Mouse (Mus musculus): ENCODE results near the gene Mia3.

DNA sequence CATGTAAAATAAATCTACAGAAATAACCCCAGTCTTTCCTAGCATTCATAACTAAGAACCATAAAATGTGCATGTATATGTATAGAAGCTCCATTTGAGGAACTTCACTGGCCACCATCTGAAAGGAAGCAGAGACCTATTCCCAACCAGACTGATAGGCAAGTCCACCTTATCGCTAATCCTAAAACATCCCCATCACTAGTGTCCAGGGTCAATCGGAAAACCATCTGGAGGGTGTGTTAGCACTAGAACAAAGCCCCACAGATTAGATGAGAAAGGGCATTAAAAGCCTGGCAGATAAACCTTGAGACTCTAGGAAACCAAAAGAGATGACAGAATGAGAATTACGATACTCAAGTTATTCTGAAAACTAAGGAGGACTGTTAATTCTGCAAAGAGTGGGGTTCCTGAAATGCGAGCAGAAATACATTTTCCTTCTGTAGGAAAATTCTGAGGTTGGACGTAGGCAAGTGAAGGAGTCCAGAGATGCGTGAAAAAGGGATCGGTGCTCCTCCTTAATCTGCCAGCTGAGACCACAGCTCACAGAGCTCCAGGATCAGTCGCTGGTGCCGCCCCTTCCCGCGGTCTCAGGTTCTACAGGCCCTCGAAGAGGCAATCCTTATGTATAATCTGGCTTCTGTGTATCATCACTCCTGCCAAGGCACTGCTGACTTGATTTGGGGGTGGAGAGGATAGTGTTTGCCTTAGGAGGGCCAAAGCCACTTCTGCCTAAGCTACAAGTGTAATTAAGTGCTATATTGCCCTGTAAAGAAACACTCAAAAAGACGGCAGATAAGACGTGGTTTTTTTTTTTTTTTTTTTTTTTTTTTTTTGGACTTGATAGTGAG lies 6.4 kb downstream of the Mia3 start:
- TF ChIP-seq POLR2A (IDR thresholded peaks at IDR 0.05; ENCODE audit: low read depth, low read length) (no peak), CTCF (IDR thresholded peaks at IDR 0.05; ENCODE audit: extremely low read depth, insufficient read length, insufficient replicate concordance, low read depth, low read length) (no peak)
